Mouse (Mus musculus) ES-E14 (cell line): ENCODE measurements around the gene Macf1.

ENCODE experiments used
- CHD2 ChIP-seq: IDR thresholded peaks from 2 replicates; pipeline ENCODE4 v1.6.1; 2014; ENCODE audit warnings: mild to moderate bottlenecking, low read depth, low read length, inconsistent platforms
- HCFC1 ChIP-seq: IDR thresholded peaks from 2 replicates; pipeline ENCODE4 v1.6.1; 2012; ENCODE audit warnings: low read length, inconsistent platforms, borderline replicate concordance; ENCODE audit not compliant: insufficient read depth
- MAFK ChIP-seq: IDR thresholded peaks from 2 replicates; pipeline ENCODE4 v1.6.1; 2014; ENCODE audit warnings: mild to moderate bottlenecking, low read depth, low read length, inconsistent platforms; ENCODE audit not compliant: insufficient read depth

GRCm38 (mm10) chr4:123425672-123426272 is 258.4 kb downstream of the Macf1 start:
- no peak for TF ChIP-seq HCFC1
- TF ChIP-seq MAFK = no peak
- no peak for TF ChIP-seq CHD2
